Mouse (Mus musculus): ENCODE results near the gene Olfr427. TPM values are rescaled to one million over a fixed set of nuclear protein-coding genes. Genes with fewer than 3 reads are reported as not detected.

Gene Olfr427
- total RNA-seq, 1 experiment from 2014 or later = not detected

Other genes starting within 250 kb of the Olfr427 start
- 14.8 and 16.9 TPM in 2 replicates for gene Ifi211, start 183.8 kb upstream of the Olfr427 start, total RNA-seq (2017)
- gene Mndal, start 154.4 kb upstream of the Olfr427 start, total RNA-seq (2017) = 805 and 849 TPM in 2 replicates
- 225 and 245 TPM in 2 replicates for gene Ifi203, start 154.2 kb upstream of the Olfr427 start, total RNA-seq (2017)
- 0.23 and 0.25 TPM in 2 replicates for gene Ifi202b, start 114.1 kb upstream of the Olfr427 start, total RNA-seq (2017)
- gene Ifi205, start 65.1 kb upstream of the Olfr427 start, total RNA-seq (2017) = 4.7 and 7.6 TPM in 2 replicates
- gene Olfr433, start 56.2 kb upstream of the Olfr427 start, total RNA-seq (2017) = 0.35 and 0.37 TPM in 2 replicates
- gene Olfr432, start 47.7 kb upstream of the Olfr427 start, total RNA-seq (2017) = not detected in 2 replicates
- not detected in 2 replicates for gene Olfr430, start 30.3 kb upstream of the Olfr427 start, total RNA-seq (2017)
- gene Olfr429, start 12.6 kb upstream of the Olfr427 start, total RNA-seq (2017) = not detected in 2 replicates
- not detected in 2 replicates for gene Olfr231, start 24.3 kb downstream of the Olfr427 start, total RNA-seq (2017)
- gene Olfr424, start 34.6 kb downstream of the Olfr427 start, total RNA-seq (2017) = not detected in 2 replicates
- not detected in 2 replicates for gene Olfr420, start 58.7 kb downstream of the Olfr427 start, total RNA-seq (2017)
- 5.7 and 5.9 TPM in 2 replicates for gene Spta1, start 75.9 kb downstream of the Olfr427 start, total RNA-seq (2017)
- gene Olfr419, start 155.2 kb downstream of the Olfr427 start, total RNA-seq (2017) = not detected in 2 replicates
- not detected in 2 replicates for gene Mptx1, start 233.6 kb downstream of the Olfr427 start, total RNA-seq (2017)